9 mouse cellular contexts compared by ENCODE assay signal in the genomic region with DNA sequence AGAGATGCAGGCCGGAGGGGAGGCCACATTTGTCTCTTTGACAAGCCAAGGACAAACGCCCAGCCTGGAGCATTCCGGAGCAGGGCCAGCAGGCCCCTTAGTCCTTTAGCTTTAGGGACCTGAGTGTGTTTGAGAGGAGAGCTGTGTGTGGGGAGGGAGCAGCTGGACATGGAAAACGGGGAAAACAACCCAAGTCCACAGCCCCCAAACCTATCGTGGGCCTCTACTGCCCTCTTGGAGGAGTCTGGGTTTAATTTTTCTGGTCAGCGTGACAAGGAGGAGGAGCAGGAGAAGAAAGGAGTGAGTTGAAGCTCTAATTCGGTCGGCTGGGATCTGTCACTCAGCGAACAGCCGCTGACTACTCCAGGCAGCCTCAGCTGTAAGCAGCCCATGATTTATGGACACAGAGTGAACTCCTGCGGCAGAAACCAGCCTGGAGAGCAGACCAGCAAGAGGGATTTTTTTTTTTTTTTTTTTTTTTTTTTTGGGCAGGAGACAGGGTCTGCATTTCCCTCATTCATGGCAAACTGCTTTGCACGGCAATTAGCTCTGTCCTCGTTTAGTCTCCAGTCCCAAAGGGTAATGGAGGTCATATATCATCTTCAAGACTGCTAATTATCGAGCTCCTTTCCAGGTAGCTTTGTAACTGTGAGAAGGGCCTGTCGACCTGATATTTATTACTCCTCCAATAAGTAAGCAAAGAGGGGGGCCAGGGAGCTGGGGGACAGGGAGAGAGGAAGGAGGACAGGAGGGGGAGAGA. TPM values are rescaled to one million over a fixed set of nuclear protein-coding genes. Genes with fewer than 3 reads are reported as not detected.
DNase-seq lines count a peak whose midpoint lies in the region; ATAC-seq and TF ChIP-seq lines count a peak whose summit lies in the region.
"Had no signal": no experiment of that assay in that cellular context is flagged by ENCODE, and none has a peak within 500 bp of the region (broad histone marks: within the 10 kb centered on the region; RNA-seq: fewer than 3 reads in every experiment).

No protein-coding gene starts in this region.

- no peaks in the 10 kb centered on the region for H3K36me3 ChIP-seq in hindbrain, embryonic 16.5 days (ENCODE audit: control insufficient read depth, insufficient read depth, low read length)
- H3K36me3 ChIP-seq in midbrain, embryonic 14.5 days (ENCODE audit: control insufficient read depth, insufficient read depth, low read length): no peaks in the 10 kb centered on the region
- no peaks in the 10 kb centered on the region for H3K36me3 ChIP-seq in forebrain, embryonic 16.5 days (ENCODE audit: control insufficient read depth, insufficient read depth)

- H3K27ac ChIP-seq in hindbrain, embryonic 16.5 days (ENCODE audit: low read depth, low read length): no peak overlapping the region
- H3K27ac ChIP-seq in midbrain, embryonic 14.5 days (replicated peaks; ENCODE audit: low read depth, low read length): no peak overlapping the region
- H3K27ac ChIP-seq in forebrain, embryonic 16.5 days (ENCODE audit: low read length): no peak overlapping the region
- H3K27ac ChIP-seq in left cerebral cortex, adult 2 months: no peak overlapping the region

- H3K9ac ChIP-seq in hindbrain, embryonic 16.5 days (ENCODE audit: low read depth, low read length): no peak overlapping the region
- H3K9ac ChIP-seq in midbrain, embryonic 14.5 days (replicated peaks; ENCODE audit: low read length): no peak overlapping the region
- no peak overlapping the region for H3K9ac ChIP-seq in forebrain, embryonic 16.5 days (replicated peaks; ENCODE audit: low read depth, low read length)

- no peak overlapping the region for H3K4me3 ChIP-seq in hindbrain, embryonic 16.5 days (ENCODE audit: low read length)
- H3K4me3 ChIP-seq in midbrain, embryonic 14.5 days (replicated peaks; ENCODE audit: low read depth, low read length): no peak overlapping the region
- no peak overlapping the region for H3K4me3 ChIP-seq in forebrain, embryonic 16.5 days (replicated peaks; ENCODE audit: low read length)
- H3K4me3 ChIP-seq in left cerebral cortex, adult 2 months: no peak overlapping the region
- H3K4me3 ChIP-seq: megakaryocyte, embryonic 14.5 days had no signal

- no peaks in the 10 kb centered on the region for H3K9me3 ChIP-seq in hindbrain, embryonic 16.5 days (ENCODE audit: control insufficient read depth, low read length)
- H3K9me3 ChIP-seq in midbrain, embryonic 14.5 days (ENCODE audit: control insufficient read depth, low read length): no peaks in the 10 kb centered on the region
- no peaks in the 10 kb centered on the region for H3K9me3 ChIP-seq in forebrain, embryonic 16.5 days (ENCODE audit: control insufficient read depth, low read length)

- no peaks in the 10 kb centered on the region for H3K27me3 ChIP-seq in hindbrain, embryonic 16.5 days (replicated peaks; ENCODE audit: control insufficient read depth, insufficient read depth, low read length)
- no peaks in the 10 kb centered on the region for H3K27me3 ChIP-seq in midbrain, embryonic 14.5 days (ENCODE audit: control insufficient read depth, insufficient read depth, low read length)
- no peaks in the 10 kb centered on the region for H3K27me3 ChIP-seq in forebrain, embryonic 16.5 days (replicated peaks; ENCODE audit: control insufficient read depth, insufficient read depth, low read length)

- TF ChIP-seq CTCF in left cerebral cortex, adult 2 months (IDR thresholded peaks at IDR 0.05): no peak

- 14% methylated on average over 15 of the region's 15 CpGs for WGBS in hindbrain, embryonic 16.5 days
- WGBS in midbrain, embryonic 14.5 days: 27% methylated on average over 15 of the region's 15 CpGs
- 43% methylated on average over 15 of the region's 15 CpGs for WGBS in forebrain, embryonic 16.5 days

- peak overlapping the region; percentile 18 for H3K4me2 ChIP-seq in hindbrain, embryonic 16.5 days (ENCODE audit: low read length)
- peak overlapping the region; percentile 11; the same call in 1 of the 2 replicates for H3K4me2 ChIP-seq in midbrain, embryonic 14.5 days (ENCODE audit: low read length)
- no peak overlapping the region for H3K4me2 ChIP-seq in forebrain, embryonic 16.5 days (ENCODE audit: low read length)

- intact Hi-C loops in gastrocnemius, postnatal 14 days (cut with DNase I; ENCODE audit: low total_unique reads): no loop called here
- intact Hi-C loops in left cerebral cortex, adult 2 months (cut with DNase I): no loop called here

- H3K4me1 ChIP-seq in hindbrain, embryonic 16.5 days (ENCODE audit: control insufficient read depth, insufficient read depth, low read depth, low read length): peaks cover 6% of the 10 kb centered on the region
- no peaks in the 10 kb centered on the region for H3K4me1 ChIP-seq in midbrain, embryonic 14.5 days (ENCODE audit: control insufficient read depth, insufficient read depth, low read length)
- H3K4me1 ChIP-seq in forebrain, embryonic 16.5 days (replicated peaks; ENCODE audit: control insufficient read depth, insufficient read depth, low read length): no peaks in the 10 kb centered on the region; the same call in 1 of the 2 replicates

- ATAC-seq in hindbrain, embryonic 16.5 days: peak; percentile 89
- ATAC-seq in midbrain, embryonic 14.5 days (ENCODE audit: low FRiP score, low TSS enrichment): no peak
- no peak for ATAC-seq in forebrain, embryonic 16.5 days

- peak; percentile 12 for DNase-seq in gastrocnemius, postnatal 10 days
- no peak for DNase-seq in gastrocnemius, postnatal 14 days
- peak; percentile 90 for DNase-seq in embryo, embryonic 10 days (ENCODE audit: low spot score)
- DNase-seq in midbrain, embryonic 14.5 days: peak; percentile 48
- no peak for DNase-seq in cerebellum, adult 11 months
- DNase-seq in left cerebral cortex, adult 2 months (ENCODE audit: extremely low spot score in 1 of 2, low spot score in 2 of 2): no peak

RNA-seq across cellular contexts. Expression of gene Comtd1, which starts 43.0 kb away (rescaled TPM):
- 10 to 100 TPM; 10.3 to 11.1 TPM for total RNA-seq in gastrocnemius, postnatal 10 days (2021)
- total RNA-seq in gastrocnemius, postnatal 14 days (2021): 1 to 10 TPM; 6.1 to 9.7 TPM
- 59.2 and 68.9 TPM in 2 replicates for polyA plus RNA-seq in hindbrain, embryonic 16.5 days (2015; fragmentation: Nextera tagmentation; extraction: Ambion mirVana)
- polyA plus RNA-seq in midbrain, embryonic 14.5 days (2014; fragmentation: Nextera tagmentation; extraction: Ambion mirVana): 38.8 and 55.7 TPM in 2 replicates
- 28.1 and 34.9 TPM in 2 replicates for polyA plus RNA-seq in forebrain, embryonic 16.5 days (2015; fragmentation: Nextera tagmentation; extraction: Ambion mirVana)
- 10 to 100 TPM; 22.8 to 24.9 TPM for total RNA-seq in left cerebral cortex, adult 2 months (2021)

Comparison
In these comparisons a context has a peak if more than half of its experiments do, and no peak if none do; other contexts are left out.
1. DNase-seq: peak in gastrocnemius, postnatal 10 days (single experiment), embryo, embryonic 10 days (single experiment) and midbrain, embryonic 14.5 days (single experiment); none in gastrocnemius, postnatal 14 days (single experiment), cerebellum, adult 11 months (single experiment) and left cerebral cortex, adult 2 months (0 of 2).